Mouse (Mus musculus) kidney, embryonic 15.5 days (tissue): ENCODE measurements around the gene Plekhh2. TPM values are rescaled to one million over a fixed set of nuclear protein-coding genes. Genes with fewer than 3 reads are reported as not detected.

ENCODE experiments used
- ATAC-seq: fragments of 200-750 bp; cut with Nextera tagmentation; replicated peaks from 2 replicates; pipeline ENCODE4 v1.8.0; 2017; ENCODE audit warnings: moderate TSS enrichment; ENCODE audit not compliant: low FRiP score
- H3K27ac ChIP-seq: fragments of 300-500 bp; sonication (generic); 2 replicates; pipeline ENCODE4 v1.5.1; 2015; ENCODE audit warnings: mild to moderate bottlenecking, inconsistent platforms
- H3K27me3 ChIP-seq: fragments of 300-500 bp; sonication (generic); 2 replicates; pipeline ENCODE4 v1.6.1; 2015; ENCODE audit warnings: inconsistent platforms
- H3K36me3 ChIP-seq: fragments of 300-500 bp; sonication (generic); 2 replicates; pipeline ENCODE4 v1.6.1; 2015; ENCODE audit warnings: inconsistent platforms
- H3K4me1 ChIP-seq: fragments of 300-500 bp; sonication (generic); 2 replicates; pipeline ENCODE4 v1.6.1; 2015; ENCODE audit warnings: inconsistent platforms
- H3K4me2 ChIP-seq: fragments of 300-500 bp; sonication (generic); 2 replicates; pipeline ENCODE4 v1.6.1; 2015; ENCODE audit warnings: moderate library complexity, mild to moderate bottlenecking, inconsistent platforms
- H3K4me3 ChIP-seq: fragments of 300-500 bp; sonication (generic); replicated peaks from 2 replicates; pipeline ENCODE4 v1.5.1; 2015; ENCODE audit warnings: mild to moderate bottlenecking, inconsistent platforms
- H3K9ac ChIP-seq: fragments of 300-500 bp; sonication (generic); 2 replicates; pipeline ENCODE4 v1.6.1; 2015; ENCODE audit warnings: mild to moderate bottlenecking, inconsistent platforms
- H3K9me3 ChIP-seq: fragments of 300-500 bp; sonication (generic); replicated peaks from 2 replicates; pipeline ENCODE4 v1.6.1; 2016; ENCODE audit warnings: inconsistent platforms
- WGBS: fragments of 180-500 bp; shearing (Covaris S2); methylation state at CpG from one replicate; pipeline ENCODE4 v1.1.7; 2015; ENCODE audit warnings: mixed read lengths; 5-methylcytosine and 5-hydroxymethylcytosine counted together
- polyA plus RNA-seq: library from polyadenylated mRNA; unstranded; fragments of >200 nt; fragmentation: Nextera tagmentation; extraction: Ambion mirVana; gene quantifications from 2 replicates; pipeline ENCODE4 v1.2.1, GENCODE M21; 2015

Gene Plekhh2
- polyA plus RNA-seq, 1 experiment from 2014 or later = 11.9 TPM

DNA sequence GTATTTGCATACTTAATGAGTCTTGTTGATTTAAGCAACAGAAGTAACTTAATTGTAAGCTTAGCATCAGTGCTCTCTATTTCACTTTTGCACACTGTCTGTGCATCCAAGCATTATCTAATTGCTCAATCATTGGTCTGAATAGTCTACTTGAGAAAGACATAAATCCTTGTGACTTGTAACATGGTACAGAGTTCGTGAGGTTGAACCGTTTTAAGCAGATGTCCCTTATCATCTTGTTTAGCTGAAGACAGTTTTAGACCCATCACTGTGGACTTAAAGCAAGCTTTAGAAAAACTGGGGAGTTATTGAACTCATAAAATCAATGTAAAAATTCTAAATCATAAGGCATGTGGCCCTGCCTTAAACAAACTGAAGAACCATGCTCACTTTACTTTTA lies 14.1 kb upstream of the Plekhh2 start:
- H3K36me3 ChIP-seq = no peaks in the 10 kb centered on the region
- no peak overlapping the region for H3K4me3 ChIP-seq
- no peak overlapping the region for H3K9ac ChIP-seq
- no peaks in the 10 kb centered on the region for H3K9me3 ChIP-seq
- H3K4me1 ChIP-seq = peaks cover 9% of the 10 kb centered on the region
- no peak overlapping the region for H3K4me2 ChIP-seq
- 24% methylated on average over 2 of the region's 2 CpGs for WGBS
- H3K27ac ChIP-seq = 0 out of 2 replicates have a peak overlapping the region, but pooled peaks have one; percentile 18
- H3K27me3 ChIP-seq = no peaks in the 10 kb centered on the region
- ATAC-seq = no peak

DNA sequence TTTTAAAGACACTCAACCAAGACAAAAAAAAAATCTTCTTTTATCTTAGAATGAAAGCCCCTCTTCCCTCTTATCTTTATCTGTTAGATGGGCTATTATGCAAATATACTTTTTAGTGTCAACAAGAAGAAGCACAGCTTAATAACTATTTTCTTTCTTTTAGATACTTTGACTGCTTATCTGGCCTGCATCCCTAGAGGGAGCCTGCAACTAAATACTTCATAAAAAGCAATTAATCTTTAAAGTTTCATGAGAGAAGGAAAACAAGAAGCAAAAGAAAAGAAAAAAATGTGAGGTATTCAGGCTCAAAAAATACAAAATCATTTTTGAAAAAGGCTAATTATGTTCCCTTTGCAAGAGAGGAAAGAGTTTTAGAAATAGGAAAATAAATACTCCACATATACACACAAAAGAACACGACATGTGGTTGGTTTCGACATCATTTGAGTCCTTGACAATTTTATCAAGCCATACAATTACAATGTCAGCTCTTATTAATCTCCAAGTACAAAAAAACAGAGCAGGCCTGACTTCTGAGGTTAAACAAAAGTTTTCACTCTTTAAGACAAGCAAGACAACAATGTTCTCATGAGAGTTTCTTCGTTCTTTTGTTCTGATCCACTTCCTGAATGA lies 13.6 kb upstream of the Plekhh2 start:
- Histone ChIP-seq H3K9me3 (no peaks in the 10 kb centered on the region), H3K4me3 (no peak overlapping the region), H3K36me3 (no peaks in the 10 kb centered on the region), H3K27ac (peak overlapping the region; percentile 79), H3K9ac (no peak overlapping the region), H3K4me1 (peaks cover 12% of the 10 kb centered on the region), H3K4me2 (no peak overlapping the region), H3K27me3 (no peaks in the 10 kb centered on the region)
- no peak for ATAC-seq
- WGBS = 54% methylated on average over 3 of the region's 3 CpGs

DNA sequence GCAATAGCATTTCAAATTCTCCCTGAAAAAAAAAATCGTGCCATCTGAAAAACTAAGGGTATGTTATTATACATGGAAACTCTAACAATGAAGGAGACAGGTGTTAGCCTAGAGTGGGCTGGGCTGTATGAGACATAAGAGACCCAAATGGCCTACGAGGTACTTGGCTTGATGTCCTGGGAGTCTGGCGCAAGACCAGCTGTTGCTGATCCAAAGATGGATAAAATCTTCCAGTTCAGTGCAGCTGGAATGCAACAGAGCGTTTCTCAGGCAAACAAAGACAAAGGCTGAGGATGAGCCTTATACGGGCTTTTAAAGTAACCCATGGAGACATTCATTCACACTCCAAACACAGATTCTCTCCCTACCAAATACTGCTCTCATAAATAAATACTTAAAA lies 13.1 kb upstream of the Plekhh2 start:
- Histone ChIP-seq H3K9me3 (no peaks in the 10 kb centered on the region), H3K4me1 (peaks cover 15% of the 10 kb centered on the region), H3K27ac (peak overlapping the region; percentile 79), H3K9ac (no peak overlapping the region), H3K36me3 (no peaks in the 10 kb centered on the region), H3K4me3 (no peak overlapping the region), H3K4me2 (no peak overlapping the region), H3K27me3 (no peaks in the 10 kb centered on the region)
- 39% methylated on average over 5 of the region's 5 CpGs for WGBS
- ATAC-seq = no peak

DNA sequence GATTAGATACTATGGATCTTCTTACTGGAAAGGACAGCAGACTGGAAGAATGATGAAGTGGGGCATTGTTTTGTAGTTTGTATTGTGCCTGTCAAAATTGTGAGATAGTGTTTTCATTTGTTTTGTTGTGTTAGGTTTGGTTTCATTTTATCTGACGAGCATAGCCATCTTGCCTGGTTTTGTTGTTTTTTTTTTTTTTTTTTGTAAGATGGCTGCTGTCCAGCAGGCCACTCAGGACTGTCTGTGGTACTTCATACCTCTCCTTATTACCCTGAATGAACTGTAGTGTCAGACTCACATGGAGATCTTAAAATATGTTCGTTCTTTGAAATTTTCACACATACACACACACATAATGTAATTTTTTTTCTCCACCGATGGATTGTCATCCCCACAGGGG lies 9.4 kb upstream of the Plekhh2 start:
- WGBS = 61% methylated on average over 3 of the region's 3 CpGs
- ATAC-seq = no peak
- Histone ChIP-seq H3K36me3 (no peaks in the 10 kb centered on the region), H3K27ac (no peak overlapping the region), H3K4me1 (peaks cover 15% of the 10 kb centered on the region), H3K4me3 (no peak overlapping the region), H3K27me3 (no peaks in the 10 kb centered on the region), H3K9ac (no peak overlapping the region), H3K4me2 (no peak overlapping the region), H3K9me3 (no peaks in the 10 kb centered on the region)

DNA sequence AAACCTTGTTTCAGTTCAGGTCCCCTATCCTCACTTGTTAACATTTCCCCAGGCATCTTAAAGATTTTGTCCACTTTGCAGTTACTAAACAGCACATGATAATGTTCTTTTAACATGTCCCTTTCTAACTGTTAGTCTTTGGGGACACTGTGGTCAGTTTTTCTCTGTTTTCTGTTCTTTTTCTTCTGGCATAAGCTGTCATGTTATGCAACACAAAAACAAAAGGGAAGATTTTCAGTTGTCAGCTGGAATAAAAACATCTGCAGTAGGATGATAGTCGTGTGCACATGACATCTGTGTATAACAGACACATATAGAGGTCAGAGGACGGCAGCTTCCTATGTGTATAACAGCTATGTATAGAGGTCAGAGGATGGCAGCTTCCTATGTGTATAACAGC lies 5.8 kb upstream of the Plekhh2 start:
- Histone ChIP-seq H3K9ac (no peak overlapping the region), H3K36me3 (no peaks in the 10 kb centered on the region), H3K4me2 (no peak overlapping the region), H3K4me3 (no peak overlapping the region), H3K27ac (no peak overlapping the region), H3K4me1 (peaks cover 24% of the 10 kb centered on the region), H3K27me3 (no peaks in the 10 kb centered on the region), H3K9me3 (no peaks in the 10 kb centered on the region)
- whole genome bisulfite sequencing = 65% methylated on average over 2 of the region's 2 CpGs
- ATAC-seq = no peak

DNA sequence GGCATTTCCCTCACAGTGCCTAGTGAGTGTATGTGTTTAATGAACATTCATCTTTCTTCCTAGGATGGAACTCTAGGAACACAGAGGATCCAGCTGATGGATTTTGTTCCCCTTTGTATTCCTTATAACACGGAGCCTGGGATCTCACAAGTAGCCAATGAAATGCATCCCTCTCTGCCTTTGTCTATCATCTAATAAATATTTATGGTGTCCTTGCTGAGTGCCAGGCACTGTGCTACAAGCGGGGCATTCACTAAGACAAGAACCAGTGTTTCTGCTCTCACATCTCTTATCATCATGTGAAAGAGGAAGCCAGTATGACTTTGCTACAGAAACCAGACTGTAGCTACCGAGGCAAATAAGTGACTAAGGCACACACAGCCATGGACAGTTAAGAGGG lies 3.0 kb upstream of the Plekhh2 start:
- H3K9ac ChIP-seq = no peak overlapping the region
- H3K4me1 ChIP-seq = peaks cover 30% of the 10 kb centered on the region
- no peaks in the 10 kb centered on the region for H3K36me3 ChIP-seq
- no peaks in the 10 kb centered on the region for H3K9me3 ChIP-seq
- ATAC-seq = no peak
- H3K27ac ChIP-seq = no peak overlapping the region
- no peak overlapping the region for H3K4me3 ChIP-seq
- no peaks in the 10 kb centered on the region for H3K27me3 ChIP-seq
- WGBS = 71% methylated on average over 3 of the region's 3 CpGs
- H3K4me2 ChIP-seq = no peak overlapping the region

DNA sequence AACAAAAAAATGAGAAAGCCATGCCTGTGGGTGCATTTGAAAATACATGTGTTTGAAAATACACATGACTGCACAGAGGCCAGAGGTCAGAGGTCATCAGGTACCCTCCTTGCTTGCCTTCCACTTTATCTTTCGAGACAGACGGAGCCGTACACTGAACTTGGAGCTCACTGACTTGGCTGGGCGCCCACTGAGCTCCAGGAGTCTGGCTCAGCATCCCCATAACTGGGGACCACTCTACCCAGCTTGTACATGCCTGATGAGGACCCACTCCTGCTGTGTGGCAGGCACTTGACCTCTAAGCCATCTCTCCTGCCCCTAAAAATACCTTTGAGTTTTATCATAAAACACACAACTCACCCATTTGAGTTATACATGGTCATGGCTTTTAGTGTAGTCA lies 2.5 kb upstream of the Plekhh2 start:
- WGBS = 63% methylated on average over 4 of the region's 4 CpGs
- no peak overlapping the region for H3K4me3 ChIP-seq
- no peaks in the 10 kb centered on the region for H3K27me3 ChIP-seq
- H3K9ac ChIP-seq = no peak overlapping the region
- H3K36me3 ChIP-seq = no peaks in the 10 kb centered on the region
- H3K27ac ChIP-seq = 0 out of 2 replicates have a peak overlapping the region, but pooled peaks have one; percentile 91
- ATAC-seq = no peak
- H3K9me3 ChIP-seq = no peaks in the 10 kb centered on the region
- peaks cover 30% of the 10 kb centered on the region for H3K4me1 ChIP-seq
- no peak overlapping the region for H3K4me2 ChIP-seq

DNA sequence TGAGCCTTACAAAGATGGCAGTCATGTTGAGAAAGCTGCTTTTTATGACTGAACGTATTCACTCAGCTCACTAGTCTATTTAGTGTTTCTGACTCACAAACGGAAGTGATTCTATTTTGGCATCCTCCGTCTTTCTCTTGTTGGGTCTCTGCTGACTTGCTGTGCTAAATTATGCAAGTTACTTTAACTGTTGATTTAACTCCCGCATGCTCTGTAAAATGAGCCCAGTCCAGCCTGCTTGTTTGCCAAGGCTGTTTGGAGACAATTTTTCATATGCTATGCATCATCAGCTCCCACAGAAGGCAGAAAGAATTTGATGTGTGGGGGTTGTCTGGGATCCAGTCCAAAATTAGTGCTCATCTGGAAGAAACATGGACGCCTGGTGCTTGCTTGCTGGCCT lies 1.3 kb upstream of the Plekhh2 start:
- 0 out of 2 replicates have a peak, but pooled peaks have one; percentile 20 for ATAC-seq
- peak overlapping the region; percentile 91 for H3K27ac ChIP-seq
- 30% methylated on average over 5 of the region's 5 CpGs for WGBS
- peaks cover 30% of the 10 kb centered on the region for H3K4me1 ChIP-seq
- no peaks in the 10 kb centered on the region for H3K9me3 ChIP-seq
- H3K27me3 ChIP-seq = no peaks in the 10 kb centered on the region
- H3K9ac ChIP-seq = no peak overlapping the region
- H3K4me2 ChIP-seq = 0 out of 2 replicates have a peak overlapping the region, but pooled peaks have one; percentile 6
- H3K4me3 ChIP-seq = no peak overlapping the region
- H3K36me3 ChIP-seq = no peaks in the 10 kb centered on the region

DNA sequence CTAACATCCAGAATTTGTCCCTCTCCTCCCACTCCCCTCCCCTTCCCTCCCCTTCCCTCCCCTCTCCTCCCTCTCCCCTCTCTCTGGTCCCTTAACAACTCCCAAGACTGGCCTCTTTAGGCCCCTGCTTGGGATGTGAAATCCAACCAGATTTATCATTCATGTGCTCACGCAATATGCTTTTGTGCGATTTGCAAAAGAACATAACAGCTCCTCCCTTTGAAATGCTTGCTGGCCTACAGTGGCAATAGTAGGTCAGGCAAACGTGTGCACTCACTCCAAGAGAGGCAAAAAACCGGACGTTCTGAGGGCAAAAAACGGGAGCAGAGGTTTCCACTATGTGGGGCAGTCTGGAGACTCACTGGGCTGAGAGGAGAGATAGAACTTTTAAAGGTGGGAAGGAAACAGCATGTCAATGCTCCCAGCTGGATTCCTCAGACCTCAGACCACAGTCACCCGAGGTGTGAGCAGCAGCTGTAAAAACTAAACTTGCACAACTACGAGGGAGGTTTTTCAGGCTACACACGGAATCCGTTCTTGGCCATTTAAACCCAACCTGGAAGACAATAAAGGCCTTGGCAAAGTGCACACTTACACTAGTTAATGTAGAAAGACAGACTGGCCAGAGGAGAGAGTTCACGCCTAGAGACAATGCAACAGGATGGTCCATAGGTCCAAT lies 595 bp upstream of the Plekhh2 start:
- no peaks in the 10 kb centered on the region for H3K36me3 ChIP-seq
- H3K9ac ChIP-seq = peak overlapping the region; percentile 53; the same call in 1 of the 2 replicates
- peak; percentile 20 for ATAC-seq
- peak overlapping the region; percentile 91 for H3K27ac ChIP-seq
- no peaks in the 10 kb centered on the region for H3K27me3 ChIP-seq
- 19% methylated on average over 11 of the region's 11 CpGs for WGBS
- peak overlapping the region; percentile 80 for H3K4me2 ChIP-seq
- H3K4me1 ChIP-seq = peaks cover 30% of the 10 kb centered on the region
- no peaks in the 10 kb centered on the region for H3K9me3 ChIP-seq
- peak overlapping the region; percentile 63 for H3K4me3 ChIP-seq

DNA sequence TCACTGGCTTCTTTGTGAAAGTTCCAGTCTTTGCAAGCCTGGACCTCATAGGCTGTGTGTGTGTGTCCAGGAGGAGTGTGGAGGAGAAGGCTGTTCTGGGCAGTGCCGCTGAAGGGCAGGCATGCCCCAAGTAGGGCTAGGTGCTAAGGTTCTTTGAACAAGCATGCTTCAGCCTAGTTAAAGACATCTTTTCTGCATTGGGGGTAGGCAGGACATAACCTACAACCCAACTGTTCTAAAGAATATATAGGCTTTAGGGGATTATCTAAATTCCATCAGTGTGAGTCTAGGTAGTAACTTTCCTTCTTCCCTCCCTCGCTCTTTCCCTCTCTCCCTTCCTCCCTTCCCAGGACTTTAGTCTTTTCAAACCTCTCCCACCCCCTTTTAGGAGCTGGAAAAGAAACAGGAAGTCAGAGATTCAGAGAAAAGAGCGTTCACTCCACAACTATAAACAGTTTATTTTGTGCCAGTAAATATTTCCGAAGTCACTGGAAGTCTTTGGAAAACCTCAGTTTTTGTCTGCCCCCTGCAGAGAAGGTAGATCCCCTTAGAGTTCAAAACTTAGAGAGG lies 906 bp downstream of the Plekhh2 start:
- peak overlapping the region; percentile 80 for H3K4me2 ChIP-seq
- peak overlapping the region; percentile 91 for H3K27ac ChIP-seq
- H3K4me1 ChIP-seq = peaks cover 30% of the 10 kb centered on the region
- H3K36me3 ChIP-seq = no peaks in the 10 kb centered on the region
- peak overlapping the region; percentile 53 for H3K9ac ChIP-seq
- no peaks in the 10 kb centered on the region for H3K9me3 ChIP-seq
- H3K27me3 ChIP-seq = no peaks in the 10 kb centered on the region
- 27% methylated on average over 4 of the region's 4 CpGs for WGBS
- H3K4me3 ChIP-seq = peak overlapping the region; percentile 63
- ATAC-seq = peak; percentile 59

DNA sequence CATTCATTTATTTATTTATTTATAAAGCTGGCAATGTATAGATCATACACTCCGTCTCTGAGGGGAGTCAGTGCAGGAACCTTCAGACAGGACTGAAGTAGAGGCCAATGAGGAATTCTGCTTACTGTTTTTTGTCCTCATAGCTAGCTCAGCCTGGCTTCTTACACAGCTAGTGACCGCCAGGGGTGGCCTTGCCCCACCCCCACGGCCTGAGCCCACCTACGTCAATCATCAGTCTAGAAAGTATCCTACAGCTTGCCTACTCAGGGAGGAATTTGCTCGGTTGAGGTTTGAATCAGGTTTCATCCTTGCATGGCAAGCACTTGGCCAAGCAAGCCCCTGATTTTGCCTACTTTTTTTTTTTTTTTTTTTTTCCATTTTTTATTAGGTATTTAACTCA lies 4.2 kb downstream of the Plekhh2 start:
- H3K9me3 ChIP-seq = no peaks in the 10 kb centered on the region

DNA sequence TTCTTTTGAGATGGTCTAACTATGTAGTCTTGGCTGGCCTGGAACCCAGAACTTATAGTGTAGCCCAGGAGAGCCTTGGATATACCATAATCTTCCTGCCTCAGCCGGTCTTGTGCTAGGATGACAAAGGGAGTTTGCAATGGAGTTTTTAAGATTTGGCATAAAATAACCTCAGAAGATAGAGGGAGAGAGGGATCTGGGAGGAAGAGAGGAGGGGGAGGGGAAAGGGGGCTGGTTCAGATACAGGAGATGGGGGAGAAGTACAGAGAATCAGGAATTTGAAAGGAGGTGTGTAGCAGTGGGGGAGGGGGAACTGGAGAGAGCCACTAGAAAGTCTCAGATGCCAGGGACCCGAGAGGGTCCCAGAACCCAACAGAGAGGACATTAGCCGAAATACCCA lies 7.7 kb downstream of the Plekhh2 start:
- Histone ChIP-seq H3K9me3 (no peaks in the 10 kb centered on the region), H3K27ac (no peak overlapping the region), H3K27me3 (no peaks in the 10 kb centered on the region), H3K4me2 (no peak overlapping the region), H3K4me3 (no peak overlapping the region), H3K4me1 (0 out of 2 replicates have a peak, but pooled peaks cover 2% of the 10 kb centered on the region), H3K9ac (no peak overlapping the region), H3K36me3 (peaks cover 13% of the 10 kb centered on the region)
- no peak for ATAC-seq
- WGBS = 89% methylated on average over 3 of the region's 3 CpGs

More for the DNA sequence above, 4.2 kb downstream of the Plekhh2 start:
- Histone ChIP-seq H3K27me3 (no peaks in the 10 kb centered on the region), H3K4me2 (no peak overlapping the region), H3K4me3 (no peak overlapping the region), H3K36me3 (no peaks in the 10 kb centered on the region), H3K27ac (no peak overlapping the region), H3K9ac (no peak overlapping the region), H3K4me1 (peaks cover 15% of the 10 kb centered on the region)
- no peak for ATAC-seq
- 77% methylated on average over 5 of the region's 5 CpGs for WGBS
